Mouse (Mus musculus): ENCODE measurements around the gene Spx. TPM values are rescaled to one million over a fixed set of nuclear protein-coding genes. Genes with fewer than 3 reads are reported as not detected.

Gene Spx
- polyA plus RNA-seq, 1 experiment: 9.5 TPM

DNA sequence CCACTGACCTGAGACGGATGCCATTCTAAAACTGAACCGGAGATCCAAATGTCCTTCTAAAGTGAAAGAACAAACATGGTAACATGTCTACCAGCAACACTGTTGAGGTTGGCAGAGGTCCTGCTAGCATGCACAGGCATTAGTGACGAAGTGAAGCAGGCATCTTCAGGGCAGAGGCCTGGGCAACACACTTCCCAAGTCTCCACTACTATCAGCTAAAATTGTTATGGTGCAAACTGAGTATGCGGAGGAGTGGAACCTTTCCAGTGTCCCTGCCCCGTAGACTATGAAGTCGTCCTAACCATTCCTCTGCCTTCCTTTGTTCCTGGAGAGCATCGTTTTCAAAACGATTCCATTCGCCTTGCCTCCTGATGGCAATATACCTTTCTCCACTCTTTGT, 28.7 kb upstream of the Spx start:
- TF ChIP-seq CTCF (IDR thresholded peaks at IDR 0.05; ENCODE audit: extremely low read depth, insufficient read depth, low read length): no peak
- no peak for TF ChIP-seq POLR2A (IDR thresholded peaks at IDR 0.05; ENCODE audit: extremely low read depth, insufficient read depth, low read length)
- Histone ChIP-seq H3K4me3 (ENCODE audit: insufficient read depth, low read length) (no peak overlapping the region), H3K4me1 (ENCODE audit: control insufficient read depth, insufficient read depth, low read length) (0 out of 2 replicates have a peak, but pooled peaks cover 1% of the 10 kb centered on the region), H3K27ac (ENCODE audit: insufficient read depth, low read length) (no peak overlapping the region)

DNA sequence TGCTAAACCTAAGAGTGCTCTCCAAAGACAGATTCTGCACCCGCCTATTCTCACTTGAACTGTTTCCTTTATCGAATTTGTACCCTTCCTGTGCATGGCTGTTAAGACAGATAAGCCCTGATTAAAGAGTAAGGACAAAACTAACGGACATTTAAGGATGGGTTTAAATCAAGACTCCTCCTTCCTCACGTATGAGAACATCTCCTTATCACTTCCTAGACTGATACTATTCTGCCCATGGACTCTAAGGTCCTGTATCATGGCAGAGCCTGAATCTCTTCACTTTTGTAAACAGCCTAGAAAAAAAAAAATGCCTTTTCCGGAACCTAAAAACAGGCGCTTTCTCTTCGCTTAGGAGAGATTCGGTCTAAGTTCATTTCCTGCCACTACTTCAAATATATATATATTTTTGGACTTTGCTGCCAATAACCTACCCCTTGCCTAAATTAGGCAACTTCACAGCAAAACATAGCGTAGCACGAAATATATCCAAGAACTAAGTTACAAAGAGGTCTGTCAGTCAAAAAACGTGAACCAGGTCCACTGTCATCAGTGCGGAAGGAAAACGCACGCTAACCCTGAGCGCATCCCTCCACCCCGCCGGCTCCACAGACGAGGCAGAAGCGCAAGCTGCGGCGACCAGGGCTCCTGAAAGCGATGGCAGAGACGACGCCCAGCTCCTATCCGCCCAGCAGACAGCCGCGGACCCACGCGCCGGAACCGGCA, 26.8 kb upstream of the Spx start:
- Histone ChIP-seq H3K4me3 (ENCODE audit: insufficient read depth, low read length) (peak overlapping the region; percentile 89), H3K4me1 (ENCODE audit: control insufficient read depth, insufficient read depth, low read length) (peaks cover 1% of the 10 kb centered on the region; the same call in 1 of the 2 replicates), H3K27ac (ENCODE audit: insufficient read depth, low read length) (no peak overlapping the region)
- TF ChIP-seq CTCF (IDR thresholded peaks at IDR 0.05; ENCODE audit: extremely low read depth, insufficient read depth, low read length): no peak
- TF ChIP-seq POLR2A (IDR thresholded peaks at IDR 0.05; ENCODE audit: extremely low read depth, insufficient read depth, low read length): no peak

DNA sequence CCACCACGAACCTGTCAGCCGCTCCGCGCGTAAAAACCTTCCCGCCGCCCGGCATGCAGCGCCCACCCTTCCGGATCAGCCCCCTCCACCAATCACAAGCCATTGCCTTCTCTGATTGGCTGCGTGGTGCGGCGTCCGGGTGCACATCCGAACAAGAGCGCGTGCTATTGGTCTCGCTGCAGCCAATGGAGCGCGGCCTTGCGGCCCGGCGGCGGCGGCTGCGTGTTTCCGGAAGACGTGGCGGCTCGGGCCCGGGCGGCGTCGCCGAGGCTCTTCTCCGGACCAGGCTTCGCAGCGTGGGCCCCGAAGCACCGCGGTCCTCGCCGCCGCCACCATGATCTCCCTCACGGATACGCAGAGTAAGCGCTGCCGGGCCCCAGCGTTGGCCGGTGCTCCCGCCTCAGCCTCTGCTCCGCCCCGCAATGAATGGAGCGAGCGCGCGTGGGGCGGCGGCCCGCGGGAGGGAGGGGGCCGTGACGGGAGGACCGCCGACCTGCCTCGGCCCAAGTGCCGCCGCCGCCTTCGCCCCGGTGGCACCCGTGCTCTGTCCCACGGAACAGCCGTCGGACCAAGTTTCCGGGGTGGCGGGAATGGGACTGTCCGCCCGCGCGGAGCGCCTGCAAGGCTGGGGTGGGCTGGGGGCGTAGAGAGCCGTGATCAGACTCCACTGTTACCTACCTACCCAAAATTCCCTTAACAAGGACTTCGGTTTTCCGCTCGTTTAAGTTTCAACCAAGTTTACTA, 26.1 kb upstream of the Spx start, which contains the start of the genes Recql and Golt1b:
Gene Recql, minus strand, starts transcription at position 77 of the 744 bp plus-strand sequence.
Gene Golt1b, plus strand, starts transcription at position 211 of the 744 bp plus-strand sequence.
- TF ChIP-seq CTCF (IDR thresholded peaks at IDR 0.05; ENCODE audit: extremely low read depth, insufficient read depth, low read length) (no peak), POLR2A (IDR thresholded peaks at IDR 0.05; ENCODE audit: extremely low read depth, insufficient read depth, low read length) (peak; percentile 28; the same call in 1 of the 2 replicates)

DNA sequence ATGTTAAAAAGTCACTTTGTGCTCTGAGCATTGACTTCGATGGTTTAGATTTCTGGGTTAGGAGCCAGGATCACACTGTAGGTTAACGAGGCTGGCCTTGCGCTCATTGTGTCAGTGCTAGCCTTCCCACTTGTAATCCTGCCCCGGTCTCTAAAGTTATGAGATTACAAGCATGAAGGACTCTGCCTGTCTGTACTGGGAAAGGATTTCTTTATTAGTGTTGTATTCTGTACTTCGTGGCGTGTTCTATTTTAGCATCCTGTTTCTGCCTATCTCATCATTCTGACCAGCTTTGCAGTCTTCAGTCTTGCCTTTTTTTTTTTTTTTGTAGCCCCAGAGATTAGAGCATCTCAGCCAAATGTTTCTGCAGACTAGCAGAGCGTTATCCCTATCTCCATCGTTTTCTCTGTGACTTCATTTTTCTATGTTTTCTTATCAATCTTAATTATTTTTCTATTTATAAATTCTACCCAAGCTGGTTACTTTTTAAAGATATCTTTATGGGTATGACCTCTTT, 25.4 kb upstream of the Spx start:
- Histone ChIP-seq H3K27ac (ENCODE audit: insufficient read depth, low read length) (no peak overlapping the region), H3K4me1 (ENCODE audit: control insufficient read depth, insufficient read depth, low read length) (peaks cover 1% of the 10 kb centered on the region; the same call in 1 of the 2 replicates), H3K4me3 (ENCODE audit: insufficient read depth, low read length) (peak overlapping the region; percentile 89)
- TF ChIP-seq POLR2A (IDR thresholded peaks at IDR 0.05; ENCODE audit: extremely low read depth, insufficient read depth, low read length) (no peak), CTCF (IDR thresholded peaks at IDR 0.05; ENCODE audit: extremely low read depth, insufficient read depth, low read length) (no peak)

More for the DNA sequence above, 26.1 kb upstream of the Spx start, which contains the start of the genes Recql and Golt1b:
- Histone ChIP-seq H3K27ac (ENCODE audit: insufficient read depth, low read length) (no peak within 1 kb of the TSS), H3K4me1 (ENCODE audit: control insufficient read depth, insufficient read depth, low read length) (peaks cover 1% of the 10 kb centered on the region; the same call in 1 of the 2 replicates), H3K4me3 (ENCODE audit: insufficient read depth, low read length) (peak within 1 kb of the TSS; percentile 89)

DNA sequence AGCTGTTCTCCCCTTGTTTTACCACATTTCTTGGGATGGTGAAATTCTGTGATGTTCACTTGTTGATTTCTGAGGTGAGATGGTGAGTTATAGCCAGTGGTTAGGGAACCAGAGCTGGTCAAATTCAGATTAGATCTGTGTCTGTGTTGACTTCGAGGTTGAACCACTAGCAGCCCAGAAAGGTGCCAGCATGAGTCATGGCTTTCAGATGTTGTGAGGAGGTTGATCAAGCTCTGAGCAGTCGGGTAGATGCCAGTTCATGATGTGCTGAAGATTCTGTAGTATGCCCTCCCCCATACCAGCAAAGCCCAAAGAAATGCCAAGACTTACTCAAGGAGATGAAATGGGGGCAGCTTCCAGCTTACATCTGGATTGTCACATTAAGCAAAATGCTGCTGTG, 24.1 kb upstream of the Spx start:
- TF ChIP-seq CTCF (IDR thresholded peaks at IDR 0.05; ENCODE audit: extremely low read depth, insufficient read depth, low read length) (no peak), POLR2A (IDR thresholded peaks at IDR 0.05; ENCODE audit: extremely low read depth, insufficient read depth, low read length) (no peak)
- Histone ChIP-seq H3K4me3 (ENCODE audit: insufficient read depth, low read length) (no peak overlapping the region), H3K27ac (ENCODE audit: insufficient read depth, low read length) (no peak overlapping the region), H3K4me1 (ENCODE audit: control insufficient read depth, insufficient read depth, low read length) (peaks cover 1% of the 10 kb centered on the region; the same call in 1 of the 2 replicates)

DNA sequence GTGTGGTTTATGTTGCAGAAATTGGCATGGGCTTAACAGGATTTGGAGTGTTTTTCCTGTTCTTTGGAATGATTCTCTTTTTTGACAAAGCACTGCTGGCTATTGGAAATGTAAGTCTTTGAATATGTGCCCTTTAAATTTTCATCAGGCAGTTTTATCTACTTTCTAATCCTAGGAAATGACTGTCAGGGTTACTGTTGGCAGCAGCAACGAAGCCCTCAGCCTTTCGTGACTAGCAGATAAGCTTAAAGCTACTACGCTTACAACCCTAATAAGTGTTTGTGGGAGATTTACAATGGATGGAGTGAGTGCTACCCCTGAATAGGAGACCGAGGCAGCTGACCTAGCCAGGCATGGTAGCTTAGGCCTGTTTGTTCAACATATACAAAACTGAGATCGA, 20.9 kb upstream of the Spx start:
- Histone ChIP-seq H3K4me1 (ENCODE audit: control insufficient read depth, insufficient read depth, low read length) (peaks cover 1% of the 10 kb centered on the region; the same call in 1 of the 2 replicates), H3K27ac (ENCODE audit: insufficient read depth, low read length) (no peak overlapping the region), H3K4me3 (ENCODE audit: insufficient read depth, low read length) (no peak overlapping the region)
- no peak for TF ChIP-seq CTCF (IDR thresholded peaks at IDR 0.05; ENCODE audit: extremely low read depth, insufficient read depth, low read length)
- no peak for TF ChIP-seq POLR2A (IDR thresholded peaks at IDR 0.05; ENCODE audit: extremely low read depth, insufficient read depth, low read length)

DNA sequence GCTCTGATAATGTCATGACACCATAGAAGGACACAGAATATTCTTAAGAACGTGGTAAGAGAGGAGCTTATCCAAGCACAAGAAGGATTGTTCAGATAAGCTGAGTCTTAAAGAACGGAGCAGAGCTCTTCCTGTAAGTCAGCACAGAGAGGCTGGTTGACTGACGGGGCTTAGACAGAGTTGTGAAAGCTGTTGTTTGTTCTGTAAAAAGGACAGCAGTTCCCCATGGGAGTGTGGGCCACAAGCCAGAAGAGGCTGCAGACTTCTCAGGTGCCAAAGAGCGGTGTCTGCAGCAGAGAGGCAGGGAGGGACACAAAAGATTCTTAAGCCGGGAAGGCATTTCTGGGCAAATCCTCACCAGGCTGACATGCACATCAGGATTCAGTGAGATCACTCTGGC, 18.6 kb upstream of the Spx start:
- TF ChIP-seq POLR2A (IDR thresholded peaks at IDR 0.05; ENCODE audit: extremely low read depth, insufficient read depth, low read length): no peak
- no peak for TF ChIP-seq CTCF (IDR thresholded peaks at IDR 0.05; ENCODE audit: extremely low read depth, insufficient read depth, low read length)
- no peak overlapping the region for H3K4me3 ChIP-seq (ENCODE audit: insufficient read depth, low read length)
- no peak overlapping the region for H3K27ac ChIP-seq (ENCODE audit: insufficient read depth, low read length)
- no peaks in the 10 kb centered on the region; the same call in 1 of the 2 replicates for H3K4me1 ChIP-seq (ENCODE audit: control insufficient read depth, insufficient read depth, low read length)

DNA sequence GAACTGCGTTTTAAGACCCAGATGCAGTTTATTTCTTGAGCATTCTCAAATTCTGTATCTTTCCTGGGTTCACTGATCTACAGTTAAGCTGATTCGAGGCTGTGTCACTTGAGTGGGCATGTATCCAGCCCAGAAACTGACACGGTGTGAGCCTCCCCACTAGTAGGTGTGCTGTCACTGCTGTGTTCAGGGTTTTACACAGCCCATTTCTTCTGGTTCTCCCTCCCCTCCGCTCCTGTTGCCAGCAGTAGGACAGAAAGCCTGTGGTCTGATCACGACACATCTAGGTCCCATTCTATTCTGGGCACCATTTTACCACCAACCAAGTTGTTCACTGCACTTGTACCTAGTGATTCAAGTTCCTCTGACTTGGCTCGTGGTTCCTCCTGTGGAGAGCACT, 17.5 kb upstream of the Spx start:
- no peaks in the 10 kb centered on the region for H3K4me1 ChIP-seq (ENCODE audit: control insufficient read depth, insufficient read depth, low read length)
- no peak overlapping the region for H3K27ac ChIP-seq (ENCODE audit: insufficient read depth, low read length)
- no peak overlapping the region for H3K4me3 ChIP-seq (ENCODE audit: insufficient read depth, low read length)
- no peak for TF ChIP-seq CTCF (IDR thresholded peaks at IDR 0.05; ENCODE audit: extremely low read depth, insufficient read depth, low read length)

DNA sequence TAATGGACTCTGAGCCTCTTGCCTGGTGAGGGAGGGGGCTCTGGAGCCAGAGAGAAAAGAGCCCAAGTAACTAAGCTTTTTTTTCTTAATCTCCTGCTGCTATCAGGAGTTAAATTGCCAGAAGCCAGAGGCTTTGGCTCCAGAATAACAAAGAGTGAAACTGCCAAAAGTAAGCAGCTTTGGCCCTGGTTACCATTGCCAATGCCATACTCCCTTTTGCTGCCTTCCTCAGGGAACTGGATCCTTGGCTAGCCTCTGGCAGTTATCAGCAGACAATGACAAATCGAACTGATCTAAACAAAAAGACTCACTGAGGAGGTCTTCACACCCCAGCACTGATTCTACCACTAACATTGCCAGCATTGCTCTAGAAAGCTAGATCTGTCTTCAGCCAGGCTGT, 2.1 kb upstream of the Spx start:
- Histone ChIP-seq H3K27ac (ENCODE audit: insufficient read depth, low read length) (no peak overlapping the region), H3K4me3 (ENCODE audit: insufficient read depth, low read length) (no peak overlapping the region), H3K4me1 (ENCODE audit: control insufficient read depth, insufficient read depth, low read length) (no peaks in the 10 kb centered on the region)
- TF ChIP-seq CTCF (IDR thresholded peaks at IDR 0.05; ENCODE audit: extremely low read depth, insufficient read depth, low read length) (no peak), POLR2A (IDR thresholded peaks at IDR 0.05; ENCODE audit: extremely low read depth, insufficient read depth, low read length) (no peak)

Measured in cortical plate, adult 2 months (tissue).